Mouse (Mus musculus): ENCODE measurements at regions not wholly inside any gene's neighbourhood (a gene's known extent, or its start where the extent isn't known, plus 50 kb on each side); places are given as distances from the start of the nearest gene placed in this dataset.

DNA sequence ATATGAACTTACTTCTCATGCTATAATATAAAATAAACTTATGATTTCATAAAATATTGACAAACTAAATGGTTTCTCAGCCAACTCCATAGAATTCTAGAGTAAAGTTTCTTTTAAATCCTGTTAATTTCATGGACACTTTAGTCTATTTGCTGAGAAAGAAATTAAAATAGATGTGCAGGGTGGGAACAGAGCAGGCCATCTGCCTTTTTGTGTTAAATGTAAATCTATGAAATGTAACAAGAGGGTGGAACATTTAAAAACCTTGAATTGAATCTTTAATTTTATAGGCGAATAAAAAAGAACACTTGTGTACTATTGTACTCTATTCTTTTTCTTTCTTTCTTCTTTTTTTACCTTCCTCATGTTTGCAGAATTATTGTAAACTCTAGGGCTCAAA, 1050.7 kb downstream of the Tbl1xr1 start:
- no peak for DNase-seq (ENCODE audit: extremely low spot score in 1 of 2, low spot score in 1 of 2)

DNA sequence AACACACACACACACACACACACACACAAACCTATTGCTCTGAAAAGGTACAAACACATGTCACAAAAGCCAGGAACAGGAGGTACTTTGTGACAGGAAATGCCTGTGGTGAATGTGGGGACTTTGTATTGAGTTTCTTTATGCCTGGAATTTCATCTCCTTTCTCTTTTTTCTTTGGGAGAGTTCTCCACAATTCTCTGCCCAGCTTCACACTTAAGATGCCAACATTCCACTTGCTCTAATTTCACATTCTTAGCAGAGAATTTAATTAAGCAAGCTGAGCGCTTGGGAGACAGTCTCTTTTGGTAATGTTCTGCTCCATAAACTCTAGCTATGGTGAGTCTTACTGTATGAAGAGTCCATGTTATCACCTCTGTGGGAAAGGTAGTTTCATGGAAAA, 1059.1 kb downstream of the Tbl1xr1 start:
- DNase-seq (ENCODE audit: extremely low spot score in 1 of 2, low spot score in 1 of 2): no peak

GRCm38 (mm10) chr3:23138932-23139331, 1062.5 kb downstream of the Tbl1xr1 start:
- no peak for DNase-seq (ENCODE audit: extremely low spot score in 1 of 2, low spot score in 1 of 2)

GRCm38 (mm10) chr3:23164828-23165450, 1088.5 kb downstream of the Tbl1xr1 start:
- DNase-seq (ENCODE audit: extremely low spot score in 1 of 2, low spot score in 1 of 2): no peak

DNA sequence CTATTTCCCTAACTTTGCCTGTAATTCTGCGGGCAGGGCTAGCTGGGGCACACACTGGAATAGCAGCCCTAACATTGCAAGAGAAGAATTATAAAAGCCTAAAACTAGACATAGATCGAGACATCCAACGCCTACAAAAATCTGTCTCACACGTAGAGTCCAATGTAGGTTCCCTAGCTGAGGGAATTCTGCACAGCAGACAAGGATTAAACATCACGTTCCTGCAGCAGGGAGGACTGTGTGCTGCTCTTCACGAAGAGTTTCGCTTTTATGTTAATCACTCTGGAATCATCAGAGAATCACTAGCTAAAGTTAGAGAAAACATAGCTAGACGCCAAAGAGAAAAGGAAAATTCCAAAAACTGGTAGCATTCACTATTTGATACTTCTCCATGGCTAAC, 1106.9 kb downstream of the Tbl1xr1 start:
- peak; percentile 7 to 28 for DNase-seq (ENCODE audit: extremely low spot score in 1 of 2, low spot score in 1 of 2)

DNA sequence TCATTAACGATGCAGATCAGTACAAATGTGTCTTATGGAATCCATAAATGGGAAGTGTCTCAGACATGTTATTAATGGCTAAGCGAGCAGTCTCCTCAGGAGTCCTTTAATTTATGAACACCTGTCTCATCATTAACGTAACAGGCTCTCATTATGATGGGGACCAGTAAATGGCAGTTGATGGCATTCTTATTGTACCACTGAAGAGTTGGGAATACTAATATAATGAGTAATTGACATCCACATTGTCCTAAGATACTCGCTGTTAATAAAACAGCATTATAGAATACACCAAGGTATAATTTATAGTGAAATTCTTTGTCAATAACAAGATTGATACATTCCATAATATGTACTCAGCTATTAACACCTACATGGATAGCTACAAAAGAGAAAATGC, 1112.0 kb downstream of the Tbl1xr1 start:
- DNase-seq (ENCODE audit: extremely low spot score in 1 of 2, low spot score in 1 of 2): no peak

GRCm38 (mm10) chr3:23200056-23200455, 1123.6 kb downstream of the Tbl1xr1 start:
- no peak for DNase-seq (ENCODE audit: extremely low spot score in 1 of 2, low spot score in 1 of 2)

- DNase-seq (ENCODE audit: extremely low spot score in 1 of 2, low spot score in 1 of 2): no peak
Observed at GRCm38 (mm10) chr3:23214427-23214826, 1138.0 kb downstream of the Tbl1xr1 start.

DNA sequence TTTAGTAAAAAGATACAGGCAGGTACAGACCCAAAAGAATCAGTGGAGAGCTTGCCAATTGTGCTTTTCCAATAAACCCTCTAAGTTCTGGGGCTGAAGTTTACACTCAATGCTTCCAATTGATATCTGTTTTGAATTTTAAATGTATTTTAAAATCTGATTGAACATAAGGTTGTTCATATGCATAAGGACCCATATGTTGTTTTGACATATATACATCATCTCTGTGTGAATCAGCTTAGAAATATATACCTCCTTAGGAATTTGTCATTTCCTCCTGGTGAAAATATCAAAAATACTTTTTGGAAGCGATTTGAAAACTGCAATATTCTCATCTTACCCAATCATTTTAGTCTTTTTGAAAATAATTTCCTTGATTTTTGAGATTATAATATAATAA, 1140.3 kb downstream of the Tbl1xr1 start:
- peak in 1 of 2 experiments; percentile 10 for DNase-seq (ENCODE audit: extremely low spot score in 1 of 2, low spot score in 1 of 2)

DNA sequence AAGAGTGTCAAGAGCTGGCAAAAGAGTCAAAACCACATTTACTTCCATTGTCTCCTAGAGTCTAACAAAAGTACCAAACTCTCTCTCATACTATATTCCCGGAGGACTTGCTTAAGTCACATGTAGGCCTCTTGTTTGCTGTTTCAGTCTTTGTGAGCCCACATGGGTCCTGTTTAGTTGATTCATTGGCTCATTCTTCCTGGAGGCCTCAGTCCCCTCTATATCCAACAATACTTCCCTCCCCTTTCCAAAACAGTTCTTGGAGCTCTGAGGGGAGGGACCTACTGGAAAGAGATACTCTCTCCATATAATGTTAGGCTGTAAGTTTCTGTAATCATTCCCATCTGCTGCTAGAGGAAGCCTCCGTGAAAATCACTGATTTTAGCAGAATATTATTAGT, 1171.8 kb downstream of the Tbl1xr1 start:
- no peak for DNase-seq (ENCODE audit: extremely low spot score in 1 of 2, low spot score in 1 of 2)

GRCm38 (mm10) chr3:23252180-23252579, 1175.7 kb downstream of the Tbl1xr1 start:
- DNase-seq (ENCODE audit: extremely low spot score in 1 of 2, low spot score in 1 of 2): no peak

DNA sequence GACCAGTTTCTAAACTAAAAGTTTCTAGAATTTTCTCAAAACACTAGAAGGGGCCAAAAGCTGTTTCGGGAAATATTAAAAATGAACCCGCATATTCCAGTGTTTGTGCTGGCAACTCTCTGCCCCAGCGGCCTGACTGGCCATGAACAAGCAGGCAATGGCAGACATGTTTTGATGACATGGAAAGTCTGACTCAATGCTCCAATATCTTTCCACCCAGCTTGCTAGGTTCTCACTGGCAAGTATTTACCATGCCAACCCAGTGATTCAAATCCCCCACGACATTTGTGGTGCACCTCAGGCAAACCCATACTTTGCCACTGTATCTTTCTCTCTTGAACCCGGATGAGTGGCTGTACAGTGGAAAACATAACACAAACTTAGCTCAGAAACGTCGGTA, 1222.4 kb downstream of the Tbl1xr1 start:
- DNase-seq (ENCODE audit: extremely low spot score in 1 of 2, low spot score in 1 of 2): no peak

GRCm38 (mm10) chr3:23334216-23334615, 1257.8 kb downstream of the Tbl1xr1 start:
- DNase-seq (ENCODE audit: extremely low spot score in 1 of 2, low spot score in 1 of 2): no peak

DNA sequence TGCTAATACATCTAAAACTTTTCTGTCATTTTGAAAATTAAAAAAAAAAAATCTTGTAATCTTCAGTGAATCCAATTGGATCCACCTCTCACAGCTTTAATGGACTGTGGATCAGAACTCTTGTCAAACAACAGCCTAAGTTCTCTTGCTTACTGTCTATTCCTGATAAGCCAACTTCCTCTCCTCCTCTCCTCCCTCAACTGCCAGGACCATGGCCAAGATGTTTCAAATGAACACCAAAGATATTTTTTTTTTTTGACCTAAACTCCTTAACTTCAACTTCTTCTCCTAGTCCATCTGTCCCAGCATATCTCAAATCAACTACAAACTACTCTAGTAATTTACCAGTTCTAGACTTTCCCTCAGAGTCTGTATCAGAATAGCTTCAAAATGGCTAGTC, 1258.5 kb downstream of the Tbl1xr1 start:
- no peak for DNase-seq (ENCODE audit: extremely low spot score in 1 of 2, low spot score in 1 of 2)

DNA sequence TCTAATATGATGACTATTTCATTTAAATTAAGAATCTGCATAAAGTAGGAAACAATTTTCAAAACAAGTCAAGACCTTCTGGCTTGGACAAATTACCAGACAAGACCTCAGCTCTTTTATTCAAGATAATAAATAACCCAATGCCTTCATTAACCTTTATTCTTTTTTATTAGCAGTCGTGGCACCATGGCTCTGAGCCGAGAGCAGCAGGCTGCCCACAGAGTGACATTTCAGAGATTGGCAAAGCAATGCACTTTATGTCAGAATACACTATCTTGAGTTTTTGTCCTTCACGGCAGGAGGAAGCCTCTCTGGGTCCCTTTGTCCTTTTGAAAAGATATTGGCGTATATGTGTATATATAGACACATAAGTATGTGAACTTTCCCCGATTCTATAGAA, 1297.9 kb downstream of the Tbl1xr1 start:
- no peak for DNase-seq (ENCODE audit: extremely low spot score in 1 of 2, low spot score in 1 of 2)

DNA sequence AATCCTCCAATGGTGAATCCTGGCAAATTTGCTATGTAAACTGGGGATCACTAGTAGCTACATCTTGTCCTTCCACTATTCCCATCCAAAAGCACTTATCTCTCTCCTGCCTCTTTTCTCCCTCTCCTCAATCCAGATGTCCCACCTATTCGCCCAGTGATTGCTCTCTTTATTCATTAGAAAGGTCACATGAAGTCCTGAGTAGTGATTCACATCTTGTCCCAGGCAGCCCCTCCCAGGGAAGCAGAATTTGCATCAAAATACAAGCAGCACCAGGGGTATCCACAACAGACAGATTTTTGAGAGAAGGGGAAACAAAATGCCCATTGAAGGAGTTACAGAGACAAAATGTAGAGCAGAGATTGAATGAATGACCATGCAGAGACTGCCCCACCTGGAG, 1328.4 kb downstream of the Tbl1xr1 start:
- no peak for DNase-seq (ENCODE audit: extremely low spot score in 1 of 2, low spot score in 1 of 2)

GRCm38 (mm10) chr3:23409431-23409830, 1333.0 kb downstream of the Tbl1xr1 start:
- DNase-seq (ENCODE audit: extremely low spot score in 1 of 2, low spot score in 1 of 2): no peak

DNA sequence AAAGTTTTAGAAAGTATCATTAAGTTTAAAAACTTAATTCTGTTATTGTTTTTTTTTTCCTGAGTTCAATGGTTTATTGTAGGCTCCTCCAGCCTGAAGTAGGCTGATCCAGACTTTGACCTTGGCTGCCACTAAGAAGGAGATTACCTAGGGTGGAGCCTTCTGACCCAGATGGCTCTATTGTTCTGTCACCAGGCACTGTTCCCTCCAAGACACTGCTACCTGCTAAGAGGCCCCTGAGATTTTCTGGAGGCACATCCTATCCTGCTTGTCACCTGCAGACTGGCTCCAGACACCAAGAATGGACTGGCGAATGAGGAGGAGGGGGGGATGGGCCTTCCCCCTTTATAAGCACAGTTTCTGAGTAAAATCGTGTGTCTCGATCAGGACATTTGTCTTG, 1350.5 kb downstream of the Tbl1xr1 start:
- DNase-seq (ENCODE audit: extremely low spot score in 1 of 2, low spot score in 1 of 2): no peak

DNA sequence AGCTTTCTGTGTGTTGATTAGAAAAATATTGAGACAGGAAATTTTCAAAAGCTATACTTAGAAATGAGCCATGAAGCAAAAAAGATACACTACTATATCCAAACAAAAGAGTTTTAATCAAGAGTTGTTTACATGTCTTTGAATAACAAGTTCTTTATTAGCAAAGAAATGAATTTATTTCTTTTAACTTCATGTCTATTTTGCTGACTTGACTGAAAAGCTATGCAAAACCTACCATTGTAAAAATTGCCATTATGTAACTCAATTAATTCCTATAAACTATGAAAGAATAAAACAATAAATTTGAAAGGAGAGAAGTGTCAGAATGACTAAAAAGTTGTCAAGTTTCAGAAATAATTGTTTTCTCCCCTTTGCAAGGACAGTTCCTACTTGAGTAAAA, 1358.6 kb downstream of the Tbl1xr1 start:
- DNase-seq (ENCODE audit: extremely low spot score in 1 of 2, low spot score in 1 of 2): no peak

DNA sequence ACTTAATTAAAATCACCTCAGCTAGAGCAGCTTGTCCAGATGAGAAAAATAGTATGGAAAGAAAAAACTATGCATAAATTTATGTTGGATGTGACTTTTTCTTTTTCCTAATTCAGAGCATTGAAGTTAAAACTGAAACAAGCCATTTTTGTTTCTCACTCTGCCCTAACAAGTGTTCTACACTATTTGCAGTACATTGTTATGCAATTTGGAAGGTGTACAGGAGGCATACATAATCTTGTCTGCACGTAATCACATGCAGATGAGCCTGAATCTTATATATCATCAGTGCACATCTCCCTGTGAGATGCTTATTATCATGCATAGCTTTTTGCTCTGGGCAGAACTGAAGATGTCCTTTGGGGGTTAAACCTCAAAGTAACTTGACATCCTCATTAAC, 1381.3 kb downstream of the Tbl1xr1 start:
- DNase-seq (ENCODE audit: extremely low spot score in 1 of 2, low spot score in 1 of 2): peak in 1 of 2 experiments; percentile 12

DNA sequence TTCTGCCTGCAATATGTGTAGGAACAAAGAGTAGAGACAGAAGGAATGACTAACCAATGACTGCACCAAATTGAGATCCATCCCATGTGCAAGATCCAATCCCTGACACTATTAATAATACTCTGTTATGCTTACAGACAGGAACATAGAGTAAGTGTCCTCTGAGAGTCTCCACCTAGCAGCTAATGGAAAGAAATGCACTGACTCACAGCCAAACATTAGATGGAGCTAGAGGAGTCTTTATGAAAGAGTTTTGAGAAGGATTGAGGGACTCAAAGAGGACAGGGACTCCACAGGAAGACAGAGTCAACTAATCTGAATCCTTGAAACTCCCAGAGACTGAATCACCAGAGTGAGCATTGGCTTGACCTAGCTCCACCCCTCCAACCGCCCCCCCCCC, 1423.4 kb downstream of the Tbl1xr1 start:
- DNase-seq (ENCODE audit: extremely low spot score in 1 of 2, low spot score in 1 of 2): no peak

DNA sequence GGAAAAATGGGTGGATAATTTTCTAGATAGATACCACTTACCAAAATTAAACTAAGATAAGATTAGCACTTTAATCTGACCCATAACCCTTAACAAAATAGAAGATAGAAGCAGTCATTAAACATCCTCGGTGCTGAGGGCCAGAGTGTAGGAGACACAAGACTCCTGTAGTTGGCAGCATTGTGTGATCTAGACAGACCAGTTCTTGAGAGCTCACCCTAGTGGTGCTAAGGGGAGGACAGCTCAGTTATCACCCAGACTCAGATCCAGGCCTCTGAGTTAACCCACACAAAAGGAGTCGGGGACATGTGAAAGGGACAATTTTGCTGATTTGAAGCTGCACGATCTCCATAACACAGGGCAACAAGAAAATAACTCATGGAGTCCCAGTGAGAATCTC, 1471.1 kb downstream of the Tbl1xr1 start:
- no peak for DNase-seq (ENCODE audit: extremely low spot score in 1 of 2, low spot score in 1 of 2)

GRCm38 (mm10) chr3:23564340-23564739, 1487.9 kb downstream of the Tbl1xr1 start:
- DNase-seq (ENCODE audit: extremely low spot score in 1 of 2, low spot score in 1 of 2): no peak
